Mouse (Mus musculus) right cerebral cortex, adult 2 months (tissue): ENCODE data around the gene Hipk2.

Source experiments
- DNase-seq, 2 experiments: peaks; one replicate each; pipeline ENCODE4 v3.0.0; 2021 to 2022; ENCODE audit warnings: low spot score in 2 of 2

The Hipk2 gene

DNA sequence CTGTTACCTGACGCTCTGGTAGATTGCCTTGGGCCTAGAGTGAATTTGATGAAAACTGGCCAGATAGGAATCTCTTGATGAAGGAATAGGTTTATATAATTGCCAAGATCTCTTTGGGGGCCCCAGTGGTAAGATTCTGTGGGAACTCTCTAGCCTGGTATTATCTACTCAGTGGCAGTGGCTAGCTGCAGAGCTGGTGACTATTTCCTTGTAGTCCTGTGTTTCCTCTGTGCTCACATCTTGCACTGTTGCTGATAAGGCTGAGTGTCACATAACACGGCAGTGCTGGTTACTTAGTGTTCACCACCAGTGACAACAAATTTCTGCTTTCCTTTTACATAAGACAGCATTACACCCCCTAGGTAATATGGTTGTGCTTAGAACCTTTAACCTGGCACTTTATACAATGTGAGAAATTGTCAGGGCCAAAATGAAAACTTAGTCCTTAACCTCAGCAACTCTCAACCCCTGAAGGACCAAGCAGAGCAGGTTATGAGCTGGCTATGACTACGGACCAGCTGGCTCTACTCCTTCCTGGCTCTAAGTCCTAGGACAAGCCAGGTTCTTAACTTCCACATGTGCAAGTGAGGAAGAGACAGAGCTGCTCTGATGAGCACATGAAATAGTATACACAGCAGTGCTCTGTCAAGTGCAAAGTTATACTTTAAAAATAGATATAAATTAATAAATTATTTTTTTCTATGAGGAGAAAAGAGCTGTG is 80.7 kb downstream of the Hipk2 start:
- DNase-seq, result no peak

DNA sequence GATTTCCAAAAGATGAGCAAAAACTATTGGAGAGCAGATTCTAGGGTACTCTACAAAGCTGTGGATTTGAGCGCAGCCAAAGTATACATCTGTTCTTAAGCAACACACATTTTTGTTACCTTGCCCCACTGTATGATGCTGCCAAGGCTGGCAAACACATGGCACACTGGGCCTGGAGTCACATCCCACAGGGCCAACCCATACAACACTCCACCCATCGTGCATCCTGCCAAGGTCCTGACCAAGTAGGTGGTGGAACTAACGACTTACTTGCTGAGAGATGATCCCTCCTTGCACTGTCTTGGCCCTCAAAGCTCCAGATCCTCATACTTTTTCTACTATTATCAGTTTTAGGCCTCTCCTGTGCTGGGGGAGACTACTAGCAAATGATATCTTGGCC is 83.0 kb downstream of the Hipk2 start:
- DNase-seq, result no peak

DNA sequence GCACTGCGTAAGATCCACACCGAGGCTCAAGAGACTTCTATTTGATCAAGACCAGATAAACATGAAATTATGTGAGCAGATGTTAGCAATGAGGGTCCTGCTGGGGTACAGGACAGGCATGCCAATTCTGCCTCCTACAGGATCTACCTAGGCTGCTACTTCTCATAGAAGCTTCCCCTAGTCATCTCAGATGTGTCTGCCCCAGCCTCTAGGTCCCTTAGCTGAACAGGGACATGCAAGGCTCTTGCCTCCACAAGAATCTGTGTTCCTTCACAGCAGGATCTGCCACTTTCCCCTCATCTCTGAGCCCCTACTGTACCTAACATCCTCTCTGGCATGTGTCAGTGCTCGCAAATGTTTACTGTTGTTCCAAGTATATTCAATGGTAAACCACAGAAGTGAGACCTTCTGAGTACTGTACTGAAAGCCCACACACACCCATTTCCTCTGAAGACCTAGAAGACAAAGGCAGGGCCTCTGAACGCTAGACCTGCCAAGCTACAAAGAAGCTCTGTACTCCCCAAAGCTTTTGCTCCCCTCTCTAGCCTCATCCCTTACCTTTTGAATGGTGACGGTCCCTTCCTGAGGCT is 86.6 kb downstream of the Hipk2 start:
- no peak for DNase-seq

DNA sequence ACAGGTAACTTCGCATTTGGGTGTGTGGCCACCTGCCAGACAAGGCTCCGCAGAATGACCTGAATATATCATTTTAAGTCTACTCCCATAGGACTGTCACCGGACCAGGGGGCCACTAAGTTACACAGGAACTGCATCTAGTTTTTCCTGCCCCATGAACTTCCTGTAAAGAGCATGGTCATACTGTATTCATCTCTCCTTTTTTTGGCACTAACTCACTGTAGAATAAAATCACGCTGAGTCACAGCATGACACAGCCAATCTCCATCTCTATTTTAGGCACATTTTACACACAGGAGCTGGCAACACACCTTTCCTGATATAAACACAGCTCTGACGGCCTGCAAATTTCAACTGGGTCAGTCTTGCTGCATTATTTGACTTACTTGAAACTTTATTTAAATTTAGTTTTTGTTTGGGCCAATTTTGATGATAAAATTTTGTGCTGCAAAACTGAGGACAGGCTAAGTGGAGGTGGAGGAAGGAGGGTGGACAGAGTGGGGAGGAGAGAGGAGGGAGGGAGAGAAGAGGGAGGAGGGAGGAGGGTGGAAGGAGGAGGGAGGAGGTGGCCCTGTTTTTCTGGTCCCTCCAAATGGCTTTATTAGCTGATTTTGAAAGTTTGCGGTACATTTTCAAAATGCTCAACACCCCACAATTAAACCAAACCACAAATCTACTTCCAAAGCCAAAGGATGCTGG is 88.0 kb downstream of the Hipk2 start:
- peak; percentile 52 to 59 for DNase-seq

DNA sequence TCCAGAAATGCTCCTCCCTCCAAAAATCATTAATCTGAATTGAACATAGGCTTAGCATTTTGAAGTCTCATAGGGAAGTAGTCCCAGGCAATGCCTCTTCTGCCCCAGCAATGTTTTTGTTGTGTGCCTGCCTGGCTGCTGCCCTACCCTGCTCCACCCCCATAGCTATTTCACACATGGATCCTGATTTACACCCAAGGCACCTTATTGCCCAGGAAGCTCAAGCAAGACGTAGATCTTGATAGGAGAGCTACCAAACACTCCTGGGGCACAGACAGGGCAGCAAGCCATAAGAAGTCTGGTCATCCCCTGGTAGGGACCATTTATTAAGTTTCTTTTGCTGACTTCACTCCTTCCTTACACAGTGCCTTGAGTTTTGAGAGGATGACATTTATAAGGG is 88.8 kb downstream of the Hipk2 start:
- DNase-seq, result no peak

DNA sequence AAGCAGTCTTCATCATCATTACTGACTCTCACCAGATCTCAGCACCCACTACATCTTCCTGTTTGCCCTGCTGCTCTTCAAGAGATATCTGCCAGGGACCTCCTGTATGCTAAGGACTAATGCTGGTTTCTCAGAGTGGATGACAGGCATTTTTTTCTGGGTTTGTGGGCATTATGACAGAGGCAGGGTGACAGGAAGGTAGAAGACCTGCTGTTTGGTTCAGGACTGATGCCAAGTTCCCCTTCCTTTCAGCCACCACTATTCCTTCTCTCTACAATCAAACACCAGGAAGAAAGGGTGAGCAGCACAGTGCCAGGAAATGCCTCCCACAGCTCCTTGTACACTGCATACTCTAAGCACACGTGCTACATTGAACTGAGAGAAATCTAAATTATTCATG is 90.2 kb downstream of the Hipk2 start:
- DNase-seq, result no peak

DNA sequence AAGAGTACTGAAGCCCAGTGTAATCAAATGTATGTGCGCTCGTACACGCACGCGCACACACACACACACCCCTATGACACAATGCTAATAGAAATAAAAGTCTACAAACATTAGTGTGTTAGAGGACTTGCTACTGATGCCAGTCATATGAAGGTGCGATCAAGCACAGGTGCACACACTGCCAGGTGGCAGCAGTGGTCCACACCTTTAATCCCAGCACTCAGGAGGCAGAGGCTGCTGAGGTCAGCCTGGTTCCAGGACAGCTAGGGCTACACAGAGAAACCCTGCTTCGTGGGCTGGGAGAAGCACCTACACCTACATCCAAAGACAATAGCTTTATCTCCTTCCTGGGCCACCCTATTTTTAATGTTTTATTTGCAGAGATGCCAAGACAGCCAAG is 96.6 kb downstream of the Hipk2 start:
- DNase-seq, result no peak

DNA sequence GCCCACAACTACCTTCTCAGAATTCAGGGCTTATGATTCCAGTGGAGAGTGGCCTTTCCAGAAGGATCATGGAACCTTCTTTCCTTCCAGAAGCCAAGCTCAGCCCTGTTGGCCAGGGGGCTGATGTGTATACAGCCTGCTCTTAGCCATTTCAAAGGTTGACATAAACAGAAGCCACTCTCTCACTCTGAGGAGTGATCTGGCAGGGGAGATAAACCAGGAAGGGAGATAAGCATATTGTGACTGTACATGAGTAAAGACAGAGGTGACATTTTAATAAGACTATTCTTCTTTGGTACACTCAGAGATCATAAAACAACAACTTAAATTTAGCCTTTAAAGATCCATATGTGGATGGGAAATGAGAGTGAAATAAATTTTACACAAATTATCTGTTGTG is 97.1 kb downstream of the Hipk2 start:
- DNase-seq, result no peak

DNA sequence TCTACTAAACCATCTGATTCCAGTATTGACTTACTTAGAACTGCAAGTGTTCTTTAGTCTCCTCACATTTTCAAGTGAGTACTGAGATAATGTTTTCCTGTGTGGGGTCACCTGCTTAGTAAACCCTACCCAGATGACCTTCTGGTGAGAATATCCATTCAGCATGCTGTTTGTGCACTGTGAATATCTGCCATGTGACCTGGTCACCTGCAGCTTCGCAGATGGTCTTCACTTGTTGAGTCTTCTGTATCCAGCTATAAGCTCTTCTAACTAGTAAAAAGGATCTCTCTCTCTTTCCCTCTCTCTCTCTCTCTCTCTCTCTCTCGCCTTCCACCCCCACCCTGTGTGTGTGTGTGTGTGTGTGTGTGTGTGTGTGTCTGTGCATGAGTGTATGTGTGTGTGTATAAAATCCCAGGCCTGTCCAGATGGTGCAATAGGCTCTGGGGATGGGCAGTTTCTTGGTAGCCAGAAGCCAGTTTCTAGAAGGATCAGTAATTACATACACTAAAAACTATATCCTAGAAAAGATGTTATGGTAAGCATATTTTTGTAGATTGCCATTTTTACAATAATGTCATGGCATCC is 99.9 kb downstream of the Hipk2 start:
- DNase-seq, result no peak

DNA sequence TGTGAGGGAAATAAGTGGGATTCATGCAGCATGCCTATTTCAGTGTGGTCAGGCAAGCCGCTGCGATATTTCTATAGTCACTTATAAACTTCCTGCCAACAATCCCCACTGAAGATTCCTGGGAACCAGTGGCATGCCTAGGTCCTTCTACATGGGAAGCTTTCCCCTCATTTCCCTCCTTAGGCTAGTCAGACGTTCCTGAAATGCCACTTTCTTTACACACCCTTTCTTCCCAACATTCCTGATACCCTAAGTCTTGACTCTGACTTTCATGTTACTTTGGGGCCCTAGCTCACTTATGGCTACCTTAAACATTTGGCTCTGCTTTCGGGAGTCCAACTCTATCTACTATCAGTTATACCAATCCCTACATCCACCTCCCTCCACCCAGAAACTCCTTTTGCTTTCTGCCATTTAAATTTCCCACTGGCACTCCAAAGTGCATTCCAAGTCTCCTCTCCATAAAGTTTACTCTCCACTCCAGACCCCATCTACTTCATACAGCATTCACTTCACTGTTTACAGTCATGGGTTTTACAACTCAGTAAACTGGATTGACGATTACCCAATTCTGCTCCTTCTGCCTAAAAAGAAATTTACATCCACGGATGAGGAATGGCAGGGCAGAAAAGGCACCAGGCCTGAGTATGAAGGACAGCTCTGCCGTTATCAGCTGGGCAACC is 103.0 kb downstream of the Hipk2 start:
- DNase-seq, result no peak

DNA sequence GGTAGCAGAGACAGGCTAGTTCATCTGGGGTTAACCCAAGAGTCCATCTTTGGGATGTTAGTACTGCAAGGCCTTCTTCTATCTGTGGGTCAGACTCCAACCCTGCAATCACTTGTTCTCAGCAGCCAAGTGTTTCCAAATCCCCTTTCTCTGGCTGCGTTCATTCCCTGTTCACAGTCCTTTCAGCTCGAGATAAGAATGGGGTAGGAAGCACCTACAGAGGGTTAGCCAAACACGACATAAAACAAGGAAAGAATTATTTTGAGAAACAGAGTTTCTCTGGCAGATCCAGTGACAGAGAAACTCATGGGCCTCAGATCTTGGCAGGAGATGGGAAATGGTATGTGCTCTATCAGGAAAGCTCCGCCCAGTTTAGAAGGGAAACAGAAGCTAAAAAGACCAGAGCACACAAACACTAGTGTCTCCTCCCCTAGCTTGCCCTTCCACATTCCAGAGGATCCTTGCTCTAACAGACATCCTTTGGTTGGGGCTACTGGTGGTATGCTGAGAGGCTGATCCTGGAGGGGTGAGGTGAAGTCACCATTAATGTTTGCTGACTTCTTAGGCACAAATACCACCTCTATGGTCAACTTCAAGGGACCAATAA is 104.8 kb downstream of the Hipk2 start:
- DNase-seq, result no peak

DNA sequence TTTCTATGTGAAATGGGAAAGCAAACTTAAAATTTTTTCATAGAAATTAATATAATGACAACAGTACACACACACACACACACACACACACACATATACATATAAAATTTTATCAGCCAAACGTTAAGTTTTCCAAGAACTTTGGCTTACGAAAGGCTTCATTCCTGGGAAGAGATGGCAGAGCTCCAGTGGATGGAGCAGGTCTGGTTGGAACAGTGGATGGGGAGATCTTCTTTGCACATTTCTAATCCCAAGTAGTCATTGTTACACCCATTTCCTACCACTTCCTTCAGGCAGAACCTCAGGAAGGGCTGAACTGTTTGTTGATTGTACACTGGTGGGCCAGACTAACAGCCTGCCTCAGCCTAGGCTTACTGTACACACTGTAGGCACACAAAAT is 106.3 kb downstream of the Hipk2 start:
- DNase-seq, result no peak

DNA sequence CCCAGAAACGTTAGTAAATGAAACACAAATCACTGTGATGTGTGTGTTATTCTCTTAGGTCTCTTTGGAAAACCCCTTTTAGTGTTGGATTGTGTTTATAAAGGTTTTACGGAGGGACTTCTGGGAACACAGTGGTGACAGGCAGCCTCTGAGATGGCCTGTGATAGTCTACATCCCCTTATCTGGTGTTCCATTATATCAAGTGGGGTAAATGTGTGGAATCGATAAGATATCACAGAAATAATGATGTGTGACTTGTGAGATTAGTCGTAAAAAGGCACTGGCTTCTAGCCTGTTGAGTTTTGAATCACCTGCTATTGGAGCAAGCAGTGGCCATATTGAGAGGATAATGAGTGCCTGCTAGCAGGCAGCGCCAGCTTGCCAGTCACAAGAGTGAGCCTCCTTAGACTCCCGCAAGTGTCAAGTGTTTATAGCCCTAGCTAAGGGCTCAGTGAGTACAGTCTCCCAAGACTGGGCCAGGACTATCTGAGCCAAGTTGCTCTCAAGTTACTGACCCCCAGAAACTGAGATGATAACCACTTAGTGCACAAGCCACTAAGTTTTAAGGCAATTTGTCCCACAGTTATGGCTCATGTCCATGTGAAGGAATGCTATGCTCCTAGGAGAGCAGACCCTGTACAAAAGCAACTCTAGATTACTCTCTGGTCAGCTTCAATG is 113.2 kb downstream of the Hipk2 start:
- no peak for DNase-seq

DNA sequence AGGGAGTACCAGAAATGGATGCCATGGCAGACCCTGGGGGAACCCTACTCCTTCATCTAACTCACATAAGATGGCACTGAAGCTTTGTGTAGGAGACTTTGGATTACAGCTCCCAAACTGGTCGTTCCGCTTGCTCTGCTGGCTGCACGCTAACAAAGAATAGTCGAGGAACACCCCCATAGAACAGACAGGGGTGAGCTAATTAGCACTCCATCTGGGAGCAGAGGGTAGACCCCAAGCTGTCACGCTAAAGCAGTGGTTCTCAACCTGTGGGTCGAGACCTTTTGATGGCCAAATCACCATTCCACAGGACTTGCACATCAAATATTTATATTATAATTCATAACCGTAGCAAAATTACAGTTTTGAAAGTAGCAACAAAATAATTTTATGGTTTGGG is 114.0 kb downstream of the Hipk2 start:
- no peak for DNase-seq

DNA sequence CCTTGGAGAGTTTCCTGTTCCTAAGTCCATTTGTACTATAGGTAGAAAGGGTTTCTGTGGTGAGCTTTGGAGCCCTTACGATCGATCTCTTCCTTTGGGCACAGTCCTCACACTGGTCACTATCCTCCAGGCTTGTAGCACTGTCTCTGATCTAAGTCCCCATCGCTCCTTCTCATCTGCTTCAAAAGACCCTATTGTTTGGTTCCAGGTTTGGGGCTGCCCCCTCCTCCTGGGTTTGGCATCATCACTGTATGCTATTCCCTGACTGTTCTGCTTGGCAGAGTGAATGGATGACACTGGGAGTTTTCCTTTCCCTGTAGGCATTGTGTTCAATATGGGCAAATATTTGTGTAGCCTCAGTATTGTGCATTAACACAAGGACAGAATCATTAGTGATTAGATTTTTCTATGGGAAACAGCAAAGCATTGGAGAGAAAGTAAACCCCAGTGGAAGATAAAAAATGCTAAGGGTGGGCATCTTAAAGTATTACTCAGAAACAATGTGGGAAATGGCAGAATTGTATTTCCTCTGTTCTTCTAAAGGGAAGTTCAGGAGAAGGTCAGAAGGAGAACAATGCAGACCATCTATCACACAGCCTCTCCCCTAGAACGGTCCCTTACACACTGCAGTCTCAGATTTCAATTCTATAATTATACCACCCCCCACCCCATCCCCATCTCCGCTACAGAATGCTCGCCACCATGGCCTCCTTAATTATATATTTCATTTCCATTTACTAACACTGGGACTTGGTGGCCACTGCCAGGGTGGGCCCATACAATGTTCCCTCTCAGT is 114.9 kb downstream of the Hipk2 start:
- no peak for DNase-seq

DNA sequence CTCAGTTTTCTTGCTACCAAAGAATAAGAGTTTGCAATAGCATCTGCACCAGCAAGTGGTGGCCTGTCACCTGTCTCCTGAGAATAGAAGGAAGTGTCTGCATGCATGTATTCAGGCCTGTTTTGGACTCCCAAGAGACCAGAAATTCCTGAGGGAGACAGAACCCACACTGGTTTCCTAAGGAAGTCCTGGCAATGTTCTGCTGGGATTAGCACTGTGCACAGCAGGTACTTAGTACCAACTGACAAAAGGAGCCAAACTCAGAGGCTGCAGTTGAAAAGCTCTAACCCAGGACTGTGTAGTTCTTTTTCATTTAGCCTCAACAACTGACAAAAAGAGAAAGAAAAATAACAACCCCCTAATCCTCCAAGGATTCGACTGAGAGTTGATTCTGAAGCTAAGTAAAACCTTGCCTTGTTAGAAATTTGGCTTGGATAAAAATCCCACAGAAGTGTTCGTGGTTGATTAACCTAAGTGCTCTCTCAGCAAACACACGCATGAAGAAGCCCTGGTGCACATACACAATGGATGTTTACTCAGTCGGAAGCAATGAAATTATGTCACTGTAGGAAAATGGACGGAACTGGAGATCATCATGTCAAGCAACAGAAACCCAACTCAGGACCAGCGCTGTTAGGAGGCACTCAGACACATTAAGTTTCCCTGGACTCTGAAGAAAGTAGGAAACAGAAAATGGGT is 115.9 kb downstream of the Hipk2 start:
- DNase-seq, result no peak

DNA sequence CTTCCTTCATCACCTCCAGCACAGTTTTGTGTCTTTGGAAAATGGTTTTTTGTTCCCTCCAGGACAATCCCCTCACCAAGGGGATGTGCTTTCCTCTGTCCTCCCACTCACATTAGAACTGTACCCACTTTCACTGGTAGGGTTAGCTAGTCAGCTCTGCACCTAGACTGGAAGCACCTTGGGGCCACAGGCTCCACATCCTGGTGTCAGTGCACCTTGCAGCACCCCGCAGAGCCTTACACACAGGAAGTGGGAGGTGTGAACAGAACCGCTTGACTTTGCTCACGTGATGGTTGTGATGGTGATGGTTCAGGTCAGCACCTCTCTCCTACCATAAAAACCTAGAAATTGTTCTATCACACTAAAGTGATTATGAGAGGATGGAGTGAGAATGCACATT is 116.8 kb downstream of the Hipk2 start:
- DNase-seq, result no peak

DNA sequence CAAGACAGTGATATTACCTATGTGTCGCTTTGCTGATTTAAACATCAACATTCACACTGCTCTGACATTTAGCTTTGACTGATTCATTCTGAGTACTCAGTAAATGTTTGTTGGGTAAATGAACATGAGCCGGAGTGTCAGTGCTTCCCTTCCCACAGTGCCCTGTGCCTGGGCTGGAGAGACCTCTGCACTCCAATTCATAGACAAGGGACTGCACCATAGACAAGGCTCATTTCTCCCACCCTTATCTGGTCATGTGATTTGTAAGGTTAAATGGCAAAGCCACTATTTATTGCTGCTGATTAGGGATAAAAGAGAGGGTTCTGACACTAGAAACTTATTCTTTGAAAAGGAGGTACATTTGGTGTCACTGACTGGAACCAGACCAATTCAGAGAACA is 118.4 kb downstream of the Hipk2 start:
- no peak for DNase-seq

DNA sequence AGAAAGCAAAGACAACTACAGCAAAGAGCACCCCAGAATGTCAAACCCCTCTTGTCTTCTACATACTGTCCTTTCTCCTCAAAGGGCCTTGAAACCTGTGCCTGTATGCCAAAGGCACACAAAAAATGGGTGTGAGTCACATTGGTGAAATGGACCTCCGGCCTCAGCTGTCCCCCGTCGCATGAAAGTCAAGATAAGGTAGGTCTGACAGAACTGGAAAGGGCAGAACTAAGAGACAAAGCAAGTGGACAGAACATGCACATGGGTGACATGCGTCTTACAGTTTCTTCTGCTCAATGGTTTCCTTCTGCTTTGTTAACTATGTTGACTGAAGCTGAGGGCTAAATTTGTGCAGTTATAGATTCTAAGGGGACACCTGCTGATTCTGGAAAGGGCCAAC is 119.0 kb downstream of the Hipk2 start:
- DNase-seq, result no peak

DNA sequence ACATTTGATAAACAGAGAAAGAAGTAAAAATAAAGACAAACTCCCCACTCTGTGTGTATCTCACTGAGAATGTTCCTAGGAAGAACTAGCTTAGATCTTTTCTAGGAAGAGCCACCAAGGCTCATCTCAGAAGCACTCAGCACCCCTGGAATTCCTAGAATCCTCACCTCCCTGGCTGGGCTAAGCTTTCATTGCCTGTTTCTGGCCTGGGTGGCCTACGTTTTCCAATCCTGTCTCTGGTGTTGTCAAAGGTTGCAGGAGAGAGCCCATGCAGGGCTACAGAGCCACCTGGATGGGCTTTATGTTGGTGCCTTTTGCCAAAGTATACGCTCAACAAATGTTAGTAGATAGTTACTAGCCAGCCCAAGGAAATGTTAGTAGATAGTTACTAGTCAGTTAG is 120.0 kb downstream of the Hipk2 start:
- DNase-seq, result no peak
